ENCODE assay signal across 18 mouse cellular contexts in the genomic region with DNA sequence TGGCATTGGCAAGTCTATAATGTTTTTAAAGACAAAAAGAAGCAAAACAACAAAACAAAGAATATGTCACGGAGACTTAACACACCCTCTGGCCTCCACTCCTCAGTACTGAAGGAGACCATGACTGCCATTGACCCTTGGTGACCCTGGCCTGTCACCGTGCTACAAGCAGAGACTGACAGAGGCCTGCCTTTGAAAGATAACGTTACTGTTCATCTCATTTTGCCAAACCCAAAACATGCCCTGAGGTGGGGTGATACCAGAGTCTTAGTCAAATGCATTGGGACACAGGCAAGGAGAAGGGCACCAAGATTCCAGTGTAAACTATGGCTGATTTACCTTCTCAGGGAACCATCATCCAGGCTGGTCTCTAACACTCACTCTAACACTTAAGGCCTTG. TPM values are rescaled to one million over a fixed set of nuclear protein-coding genes. Genes with fewer than 3 reads are reported as not detected.
"Had no signal": no experiment of that assay in that cellular context is flagged by ENCODE, and none has a peak within 500 bp of the region (broad histone marks: within the 10 kb centered on the region; RNA-seq: fewer than 3 reads in every experiment).

No protein-coding gene starts in this region.

- H3K9me3 ChIP-seq: kidney, embryonic 15.5 days; midbrain, embryonic 12.5 days had no signal

- H3K4me3 ChIP-seq: kidney, embryonic 15.5 days; midbrain, embryonic 12.5 days had no signal

- H3K9ac ChIP-seq: kidney, embryonic 15.5 days; midbrain, embryonic 12.5 days had no signal

- H3K27ac ChIP-seq: kidney, embryonic 15.5 days; midbrain, embryonic 12.5 days had no signal

- H3K4me2 ChIP-seq: kidney, embryonic 15.5 days; midbrain, embryonic 12.5 days had no signal

- ATAC-seq: intestine, embryonic 16.5 days; lung, postnatal 0 days; midbrain, embryonic 16.5 days had no signal

- H3K36me3 ChIP-seq: kidney, embryonic 15.5 days; midbrain, embryonic 12.5 days had no signal

- DNase-seq: kidney, adult 2 months; kidney, postnatal 14 days; left cerebral cortex, postnatal 4 days; lung, adult 2 months; lung, postnatal 4 days; right cerebral cortex, postnatal 4 days; spleen, adult 18-20 months; thymus, adult 18-20 months; thymus, postnatal 14 days had no signal

- H3K4me1 ChIP-seq: midbrain, embryonic 12.5 days had no signal

RNA-seq across cellular contexts. Expression of a gene that starts 12.5 kb away (rescaled TPM):
- total RNA-seq: left cerebral cortex, postnatal 10 days; megakaryocyte, adult 5-6 weeks had no signal
- polyA plus RNA-seq: midbrain, embryonic 12.5 days; midbrain, embryonic 16.5 days; neural tube, embryonic 14.5 days; stomach, embryonic 14.5 days had no signal
